Mouse (Mus musculus) neural tube, embryonic 14.5 days (tissue): ENCODE data around the gene Pip5k1b. TPM values are rescaled to one million over a fixed set of nuclear protein-coding genes. Genes with fewer than 3 reads are reported as not detected.

Experiments used
- ATAC-seq: fragments of 200-750 bp; cut with Nextera tagmentation; 2 replicates; pipeline ENCODE4 v1.8.0; 2017; ENCODE audit warnings: low read depth, mild to moderate bottlenecking, moderate TSS enrichment, moderate library complexity
- H3K27ac ChIP-seq: fragments of 300-500 bp; sonication (generic); 2 replicates; pipeline ENCODE4 v1.5.1; 2014; ENCODE audit warnings: low read depth, mild to moderate bottlenecking, control low read depth, low read length, moderate library complexity, mixed read lengths
- H3K27me3 ChIP-seq: fragments of 300-500 bp; sonication (generic); 2 replicates; pipeline ENCODE4 v1.6.1; 2014; ENCODE audit warnings: low read length; ENCODE audit not compliant: control insufficient read depth, insufficient read depth
- H3K36me3 ChIP-seq: fragments of 300-500 bp; sonication (generic); 2 replicates; pipeline ENCODE4 v1.6.1; 2014; ENCODE audit warnings: low read length, mixed read lengths; ENCODE audit not compliant: control insufficient read depth, insufficient read depth
- H3K4me1 ChIP-seq: fragments of 300-500 bp; sonication (generic); 2 replicates; pipeline ENCODE4 v1.6.1; 2014; ENCODE audit warnings: low read length; ENCODE audit not compliant: control insufficient read depth, insufficient read depth
- H3K4me2 ChIP-seq: fragments of 300-500 bp; sonication (generic); 2 replicates; pipeline ENCODE4 v1.6.1; 2014; ENCODE audit warnings: mild to moderate bottlenecking, low read depth, low read length, control low read depth
- H3K4me3 ChIP-seq: fragments of 300-500 bp; sonication (generic); 2 replicates; pipeline ENCODE4 v1.5.1; 2014; ENCODE audit warnings: low read depth, low read length, control low read depth, mixed read lengths
- H3K9ac ChIP-seq: fragments of 300-500 bp; sonication (generic); replicated peaks from 2 replicates; pipeline ENCODE4 v1.6.1; 2014; ENCODE audit warnings: low read depth, mild to moderate bottlenecking, control low read depth, low read length, mixed read lengths
- H3K9me3 ChIP-seq: fragments of 300-500 bp; sonication (generic); 2 replicates; pipeline ENCODE4 v1.6.1; 2016; ENCODE audit warnings: low read length; ENCODE audit not compliant: control insufficient read depth
- WGBS: fragments of 180-500 bp; shearing (Covaris S2); extraction: QIAGEN DNeasy Blood & Tissue Kit; methylation state at CpG from one replicate; pipeline ENCODE4 v1.1.7; 2014; 5-methylcytosine and 5-hydroxymethylcytosine counted together
- polyA plus RNA-seq: library from polyadenylated mRNA; unstranded; fragments of >200 nt; fragmentation: Nextera tagmentation; extraction: Ambion mirVana; gene quantifications from 2 replicates; pipeline ENCODE4 v1.2.1, GENCODE M21; 2014

The Pip5k1b gene
- polyA plus RNA-seq, 1 experiment from 2014 or later, result 2.1 TPM

DNA sequence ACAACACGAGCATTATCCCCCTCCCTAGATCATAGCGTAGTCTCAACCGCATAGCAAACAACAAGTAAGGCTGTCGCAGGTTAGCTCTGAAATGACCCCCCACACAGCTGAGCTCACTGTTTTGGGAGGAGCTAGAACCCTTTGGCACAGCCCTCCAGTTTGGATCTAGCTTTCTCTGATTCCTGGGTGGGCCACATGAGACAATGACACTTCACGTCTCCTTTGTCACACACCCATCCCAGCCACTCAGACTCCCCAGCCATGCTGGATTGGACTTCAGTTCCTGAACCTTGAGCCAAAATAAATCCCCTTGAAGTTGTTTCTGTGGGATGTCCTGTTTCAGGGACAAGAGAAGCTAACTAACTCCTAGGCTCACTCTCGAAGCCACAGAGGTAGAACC, 17.5 kb downstream of the Pip5k1b start:
- Histone ChIP-seq H3K9ac (no peak overlapping the region), H3K27me3 (no peaks in the 10 kb centered on the region), H3K27ac (no peak overlapping the region), H3K4me2 (no peak overlapping the region), H3K36me3 (no peaks in the 10 kb centered on the region), H3K4me3 (no peak overlapping the region), H3K4me1 (no peaks in the 10 kb centered on the region), H3K9me3 (no peaks in the 10 kb centered on the region)
- 90% methylated on average over 6 of the region's 6 CpGs for WGBS
- ATAC-seq, result no peak

DNA sequence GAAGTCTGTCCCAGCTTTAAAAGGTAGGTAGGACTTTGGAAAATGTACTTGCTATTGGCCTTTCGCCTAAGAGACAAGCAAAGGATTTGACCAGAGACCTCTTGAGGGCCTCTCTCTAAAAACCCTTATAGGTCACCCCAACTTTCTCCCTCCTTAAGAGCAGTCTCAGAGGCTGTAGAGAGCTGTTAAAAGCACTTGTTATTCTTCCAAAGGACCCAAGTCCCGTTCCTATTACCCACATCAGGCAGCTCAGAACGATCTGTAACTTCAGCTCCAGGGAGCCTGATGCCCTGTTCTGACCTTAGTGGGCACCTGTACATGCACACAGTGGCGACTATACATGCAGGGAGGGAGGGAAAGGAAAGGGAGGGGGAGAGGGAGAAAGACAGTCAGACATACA, 18.0 kb downstream of the Pip5k1b start:
- H3K36me3 ChIP-seq, result no peaks in the 10 kb centered on the region
- H3K4me2 ChIP-seq, result no peak overlapping the region
- WGBS, result 77% methylated on average over 4 of the region's 4 CpGs
- H3K9ac ChIP-seq, result no peak overlapping the region
- H3K9me3 ChIP-seq, result no peaks in the 10 kb centered on the region
- no peak overlapping the region for H3K4me3 ChIP-seq
- H3K27ac ChIP-seq, result no peak overlapping the region
- H3K4me1 ChIP-seq, result no peaks in the 10 kb centered on the region
- ATAC-seq, result no peak
- no peaks in the 10 kb centered on the region for H3K27me3 ChIP-seq

DNA sequence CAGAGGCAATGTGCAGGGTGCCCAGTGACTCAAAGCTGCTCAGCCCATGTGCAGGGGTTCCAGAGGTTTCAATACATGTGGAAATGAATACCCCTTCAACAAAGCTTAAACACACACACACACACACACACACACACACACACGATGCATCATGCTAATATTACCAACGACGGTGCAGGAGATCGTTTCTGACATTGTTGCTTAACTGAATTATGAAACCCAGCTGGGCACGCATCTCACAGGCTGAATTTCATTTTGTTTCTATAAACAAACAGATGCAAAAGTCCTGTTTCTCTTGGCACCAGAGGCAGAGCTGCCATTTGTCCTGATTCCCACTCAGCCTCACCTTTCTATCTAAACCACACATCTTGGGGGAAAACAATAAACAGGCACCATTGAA, 18.8 kb downstream of the Pip5k1b start:
- no peaks in the 10 kb centered on the region for H3K4me1 ChIP-seq

DNA sequence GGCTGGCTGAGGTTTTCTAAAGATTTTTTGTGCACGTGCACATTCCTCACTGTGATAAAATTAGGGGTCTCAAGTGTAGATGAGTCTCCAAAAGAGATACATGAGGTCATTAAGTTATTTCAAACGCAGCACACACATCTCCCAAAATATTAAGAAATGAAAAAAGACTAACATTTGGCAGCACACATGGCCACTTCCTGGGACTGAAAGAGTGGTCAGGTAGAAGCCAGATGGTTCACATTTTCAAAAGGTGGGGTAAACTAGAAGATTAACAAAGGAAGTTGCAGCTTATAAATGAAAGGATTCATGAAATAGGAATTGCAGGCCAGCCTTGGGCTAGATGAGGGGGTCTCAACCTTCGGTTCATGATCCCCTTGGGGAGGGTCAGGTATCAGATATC, 19.4 kb downstream of the Pip5k1b start:
- Histone ChIP-seq H3K27me3 (no peaks in the 10 kb centered on the region), H3K9ac (no peak overlapping the region)
- no peak for ATAC-seq

More for the DNA sequence above, 18.8 kb downstream of the Pip5k1b start:
- H3K27ac ChIP-seq, result no peak overlapping the region
- H3K9ac ChIP-seq, result no peak overlapping the region
- H3K36me3 ChIP-seq, result no peaks in the 10 kb centered on the region
- no peak for ATAC-seq
- no peaks in the 10 kb centered on the region for H3K27me3 ChIP-seq
- no peak overlapping the region for H3K4me2 ChIP-seq
- H3K9me3 ChIP-seq, result no peaks in the 10 kb centered on the region
- WGBS, result 92% methylated on average over 5 of the region's 5 CpGs
- H3K4me3 ChIP-seq, result no peak overlapping the region

DNA sequence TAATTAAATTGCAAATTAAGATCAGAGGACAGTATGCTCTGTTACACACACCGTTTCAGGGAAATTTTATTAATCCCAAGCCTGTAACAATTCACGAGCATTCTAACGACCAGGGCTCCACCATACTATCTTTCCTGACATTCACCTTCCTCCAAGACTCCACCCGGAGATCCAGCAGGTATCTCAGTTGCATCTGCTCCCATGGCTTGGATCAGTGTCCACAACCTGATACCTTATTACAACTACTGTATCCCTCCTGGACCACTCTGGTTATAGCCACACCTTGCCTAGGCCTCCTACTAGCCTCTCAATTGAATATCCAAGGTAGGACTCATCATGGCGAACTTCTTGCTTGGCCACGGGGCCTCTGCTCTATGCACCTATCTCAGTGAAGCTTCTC, 20.5 kb downstream of the Pip5k1b start:
- no peak overlapping the region for H3K27ac ChIP-seq
- H3K27me3 ChIP-seq, result no peaks in the 10 kb centered on the region
- no peaks in the 10 kb centered on the region for H3K9me3 ChIP-seq
- H3K4me1 ChIP-seq, result no peaks in the 10 kb centered on the region
- H3K36me3 ChIP-seq, result no peaks in the 10 kb centered on the region
- H3K9ac ChIP-seq, result no peak overlapping the region
- H3K4me2 ChIP-seq, result no peak overlapping the region
- WGBS, result 70% methylated on average over 6 of the region's 6 CpGs
- ATAC-seq, result no peak
- H3K4me3 ChIP-seq, result no peak overlapping the region

More for the DNA sequence above, 19.4 kb downstream of the Pip5k1b start:
- Histone ChIP-seq H3K4me3 (no peak overlapping the region), H3K4me2 (no peak overlapping the region), H3K4me1 (no peaks in the 10 kb centered on the region), H3K27ac (no peak overlapping the region), H3K36me3 (no peaks in the 10 kb centered on the region), H3K9me3 (no peaks in the 10 kb centered on the region)
- 98% methylated on average over 3 of the region's 3 CpGs for WGBS

DNA sequence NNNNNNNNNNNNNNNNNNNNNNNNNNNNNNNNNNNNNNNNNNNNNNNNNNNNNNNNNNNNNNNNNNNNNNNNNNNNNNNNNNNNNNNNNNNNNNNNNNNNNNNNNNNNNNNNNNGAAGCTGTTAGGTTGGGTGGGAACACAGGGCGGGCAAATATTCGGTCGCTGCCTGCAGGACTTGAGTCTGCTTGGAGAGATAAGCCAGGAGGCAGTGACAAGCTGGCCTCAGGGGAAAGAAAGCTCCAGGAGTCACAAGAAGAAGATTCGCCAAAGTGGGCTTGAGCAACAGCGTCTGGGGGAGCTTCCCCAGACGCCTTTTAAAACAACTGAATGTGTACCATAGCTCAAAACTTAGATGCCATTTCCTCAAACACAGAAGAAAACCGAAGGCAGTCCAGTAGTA, 20.9 kb downstream of the Pip5k1b start:
- ATAC-seq, result no peak
- Histone ChIP-seq H3K27ac (no peak overlapping the region), H3K9me3 (no peaks in the 10 kb centered on the region), H3K9ac (no peak overlapping the region), H3K4me2 (no peak overlapping the region), H3K4me3 (no peak overlapping the region), H3K36me3 (no peaks in the 10 kb centered on the region), H3K4me1 (no peaks in the 10 kb centered on the region), H3K27me3 (no peaks in the 10 kb centered on the region)
- 84% methylated on average over 7 of the region's 7 CpGs for WGBS

DNA sequence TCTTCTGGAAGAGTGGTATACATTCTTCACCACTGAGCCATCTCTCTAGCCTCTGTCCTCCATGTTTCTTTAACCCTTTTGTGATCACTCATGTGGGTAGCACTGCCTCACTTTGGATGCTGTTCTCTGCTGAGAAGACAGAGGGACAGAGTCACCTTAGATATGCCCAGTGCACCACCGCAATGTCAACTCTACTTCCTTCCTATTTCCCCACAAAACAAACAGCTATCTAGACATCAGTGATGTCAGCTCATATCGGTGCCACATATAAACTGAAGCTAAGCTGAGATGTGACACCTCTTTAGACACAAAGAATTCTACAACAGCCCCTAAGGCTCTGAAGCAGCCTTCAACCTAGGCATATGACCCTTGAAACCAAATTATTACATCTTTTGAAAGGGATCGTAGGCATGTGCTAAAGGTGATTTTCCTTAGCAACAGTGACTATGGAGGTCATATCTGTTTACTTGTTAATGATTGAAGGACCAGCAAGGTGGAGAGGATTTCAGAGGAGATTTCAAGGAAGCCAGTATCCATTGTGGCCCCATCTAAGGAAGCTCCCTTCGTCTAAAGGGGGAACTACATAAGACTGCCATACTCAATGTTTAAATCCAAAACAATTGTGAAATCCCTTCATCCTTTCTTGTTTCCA, 26.6 kb downstream of the Pip5k1b start:
- H3K27ac ChIP-seq, result no peak overlapping the region
- H3K4me1 ChIP-seq, result no peaks in the 10 kb centered on the region
- H3K9me3 ChIP-seq, result no peaks in the 10 kb centered on the region
- 98% methylated on average over 4 of the region's 4 CpGs for WGBS
- H3K27me3 ChIP-seq, result no peaks in the 10 kb centered on the region
- no peak overlapping the region for H3K4me2 ChIP-seq
- no peak overlapping the region for H3K4me3 ChIP-seq
- no peak for ATAC-seq
- H3K36me3 ChIP-seq, result no peaks in the 10 kb centered on the region
- no peak overlapping the region for H3K9ac ChIP-seq

DNA sequence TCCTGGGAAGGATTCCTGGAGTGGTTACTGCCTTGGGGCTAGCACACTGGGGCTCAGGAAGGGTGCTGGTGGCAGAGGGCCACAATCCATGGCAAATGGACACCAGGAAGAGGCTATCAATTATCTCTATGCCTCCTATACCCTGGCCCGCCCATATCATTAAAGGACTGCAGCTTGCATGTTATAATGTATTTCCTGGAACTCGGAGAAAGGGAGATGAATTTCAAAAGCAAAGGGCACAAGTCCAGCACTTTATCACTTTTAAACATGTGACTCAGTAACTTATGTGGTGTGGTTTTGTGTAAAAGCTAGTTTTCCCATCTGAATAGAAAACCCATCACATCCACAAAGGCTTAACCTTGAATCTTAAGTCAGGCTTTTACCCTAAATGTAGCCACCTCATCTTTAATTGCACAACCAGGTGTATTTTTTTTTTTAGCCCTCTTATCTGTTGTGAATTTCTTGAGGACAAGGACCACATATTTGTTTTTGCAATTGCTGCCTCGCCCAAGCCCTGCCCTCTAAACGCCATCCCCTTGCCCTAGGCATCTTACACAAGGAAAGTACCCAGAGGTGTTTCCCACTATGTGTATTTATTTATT, 27.4 kb downstream of the Pip5k1b start:
- Histone ChIP-seq H3K9me3 (no peaks in the 10 kb centered on the region), H3K4me1 (no peaks in the 10 kb centered on the region), H3K4me3 (no peak overlapping the region), H3K27ac (no peak overlapping the region), H3K36me3 (no peaks in the 10 kb centered on the region), H3K9ac (no peak overlapping the region), H3K4me2 (no peak overlapping the region), H3K27me3 (no peaks in the 10 kb centered on the region)
- ATAC-seq, result no peak
- 80% methylated on average over 4 of the region's 4 CpGs for WGBS

DNA sequence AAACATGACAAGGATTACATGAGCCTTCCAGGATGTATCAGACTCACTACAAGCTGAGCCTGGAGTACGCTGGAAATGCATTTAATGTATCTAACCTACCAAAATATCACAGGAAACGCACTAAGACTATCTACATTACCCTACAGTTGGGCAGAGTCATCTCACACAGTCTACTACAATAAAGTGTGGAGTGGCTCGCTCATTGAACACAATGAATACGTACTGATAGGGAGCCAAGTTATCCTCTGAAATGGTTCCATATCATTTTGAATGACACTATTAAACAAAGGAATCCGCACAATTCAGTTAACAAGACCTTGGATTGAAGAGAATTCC, 28.1 kb downstream of the Pip5k1b start:
- WGBS, result 92% methylated on average over 5 of the region's 5 CpGs

More for the DNA sequence above, 28.1 kb downstream of the Pip5k1b start:
- Histone ChIP-seq H3K27ac (no peak overlapping the region), H3K4me2 (no peak overlapping the region), H3K27me3 (no peaks in the 10 kb centered on the region), H3K4me3 (no peak overlapping the region), H3K4me1 (no peaks in the 10 kb centered on the region), H3K36me3 (no peaks in the 10 kb centered on the region), H3K9ac (no peak overlapping the region), H3K9me3 (no peaks in the 10 kb centered on the region)
- ATAC-seq, result no peak
